Mouse (Mus musculus) heart, postnatal 25 days (tissue): ENCODE data around the gene Arid5b. TPM values are rescaled to one million over a fixed set of nuclear protein-coding genes. Genes with fewer than 3 reads are reported as not detected.

Experiments used
- DNase-seq: peaks from one replicate; pipeline ENCODE4 v3.0.0; 2022; ENCODE audit warnings: low spot score
- intact Hi-C: fragments of 180-260 bp; cut with DNase I; formaldehyde crosslinking; loops from one replicate; pipeline ENCODE4 v1.15.1; 2025
- total RNA-seq, 2 experiments: library from RNA; stranded (reverse); gene quantifications; 2 replicates each; pipeline ENCODE4 v1.2.3; 2021

The Arid5b gene
- total RNA-seq, 2 experiments from 2014 or later: 22.5 to 28.3 TPM

DNA sequence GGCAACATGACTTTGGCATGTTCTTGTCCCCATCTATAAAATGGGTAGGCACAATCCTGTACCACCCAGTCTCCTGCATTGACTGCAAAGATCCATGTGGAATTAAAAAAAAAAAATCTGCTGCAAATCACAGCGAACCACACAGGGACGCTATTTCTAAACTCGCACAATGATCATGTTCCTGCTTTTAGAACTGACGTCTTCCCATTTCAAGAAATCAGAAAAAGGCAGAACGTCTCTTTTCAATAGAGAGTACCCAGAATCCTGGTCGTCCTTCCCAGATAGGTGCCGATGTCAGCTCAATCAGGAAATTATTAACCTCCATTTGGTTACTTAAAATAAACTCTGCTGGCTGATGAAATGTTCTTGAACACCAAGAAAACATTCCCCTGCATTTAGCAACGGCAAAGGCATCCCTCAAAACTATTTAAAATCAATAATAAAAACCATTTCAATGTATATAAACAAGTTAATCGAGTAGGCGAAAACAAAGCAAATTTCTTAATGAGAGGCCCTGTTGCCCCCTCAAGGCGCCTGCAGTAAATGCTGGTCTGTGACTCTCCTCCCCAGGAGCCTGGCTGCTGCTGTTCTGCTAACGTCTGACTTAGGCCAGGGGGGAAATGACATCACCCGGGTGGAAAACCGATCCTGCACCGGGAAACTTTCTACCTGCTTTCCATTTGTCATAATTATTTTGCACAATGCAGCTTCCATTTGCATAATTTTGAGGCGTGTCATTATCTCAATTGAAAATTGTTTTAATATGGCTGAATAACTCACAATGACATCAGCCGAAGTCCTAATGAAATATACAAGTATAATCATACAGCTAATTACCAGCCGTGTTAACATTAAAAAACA lies 3.4 kb downstream of the Arid5b start:
- peak; percentile 29 for DNase-seq
- intact Hi-C loops: loop anchor here (5.0 kb wide), 1 partner anchor 128 kb away; no protein-coding TSS in a partner anchor

DNA sequence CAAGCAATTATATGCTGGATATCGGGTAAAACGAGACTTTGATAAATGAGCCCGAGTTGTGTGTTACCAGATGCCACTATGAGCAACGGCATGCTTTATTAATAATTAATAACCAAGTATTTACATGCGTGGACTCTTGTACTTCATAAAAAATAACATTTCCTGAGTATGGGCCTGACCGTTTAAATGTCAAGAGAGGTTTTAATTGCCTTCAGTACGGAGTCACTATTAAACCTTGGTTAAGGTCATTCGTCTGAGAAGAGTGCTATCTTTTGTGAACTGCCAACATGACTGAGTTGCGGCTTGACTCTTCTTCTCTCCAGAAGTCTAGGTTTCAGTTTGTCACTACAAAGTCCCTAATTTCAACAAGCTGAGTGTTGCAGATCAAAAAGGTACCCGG lies 8.8 kb downstream of the Arid5b start:
- intact Hi-C loops: no loop called here
- DNase-seq: no peak

GRCm38 (mm10) chr10:68268629-68269028 lies 9.9 kb downstream of the Arid5b start:
- DNase-seq: no peak
- intact Hi-C loops: no loop called here

DNA sequence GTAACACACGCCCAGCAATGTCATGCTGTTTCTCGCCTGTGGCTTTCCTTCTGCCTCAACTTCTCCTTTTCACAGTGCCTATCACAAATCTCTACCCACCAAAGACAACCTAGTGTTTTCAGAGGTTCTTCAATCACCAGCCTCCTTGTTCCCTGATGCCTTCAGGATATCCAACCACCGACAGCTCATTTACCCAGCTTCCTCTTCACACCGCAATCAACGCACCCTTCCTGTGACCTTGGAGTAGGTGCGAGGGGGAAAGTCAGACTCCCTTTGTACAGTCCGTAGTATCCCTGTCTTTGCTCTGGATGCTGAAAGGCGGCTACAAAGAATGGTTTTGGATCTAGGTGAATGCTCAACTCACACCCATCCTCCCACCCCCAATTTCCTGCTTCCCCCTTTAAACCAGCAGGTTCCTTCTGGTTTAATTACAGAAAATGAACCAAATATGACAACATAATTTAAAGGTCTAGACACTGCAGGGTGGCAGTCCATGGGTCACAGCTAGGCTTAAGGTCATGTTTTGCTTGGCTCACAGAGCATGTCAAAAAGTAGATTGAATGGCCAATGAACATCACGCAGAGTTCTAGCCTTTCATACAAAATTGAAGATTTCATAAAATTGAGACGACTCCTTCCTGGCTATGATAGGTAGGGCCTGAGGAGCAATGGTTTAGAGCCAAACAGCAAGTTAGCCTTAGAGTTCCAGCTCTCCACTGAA lies 14.4 kb downstream of the Arid5b start:
- no peak for DNase-seq
- intact Hi-C loops: no loop called here

GRCm38 (mm10) chr10:68263296-68263968 lies 15.1 kb downstream of the Arid5b start:
- intact Hi-C loops: no loop called here
- no peak for DNase-seq

DNA sequence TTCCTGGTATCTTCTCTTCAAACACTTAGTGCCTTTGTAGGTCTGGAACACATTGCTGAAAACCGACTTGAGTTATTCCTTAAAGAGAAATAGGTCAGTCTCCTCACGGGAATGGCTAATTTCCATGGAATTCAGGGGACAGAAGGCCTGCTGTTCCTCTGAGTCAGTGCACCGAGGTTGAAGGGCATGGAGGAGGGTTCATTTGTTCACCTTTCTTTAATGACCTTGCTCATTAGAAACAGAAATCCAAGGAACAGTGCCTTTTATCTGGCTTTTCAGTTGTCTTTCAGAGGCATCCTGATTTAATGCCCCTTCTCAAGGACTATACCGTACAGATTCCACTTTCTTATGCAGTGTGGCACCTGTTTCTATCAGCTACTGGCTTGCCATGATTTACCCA lies 18.9 kb downstream of the Arid5b start:
- intact Hi-C loops: no loop called here
- DNase-seq: no peak

DNA sequence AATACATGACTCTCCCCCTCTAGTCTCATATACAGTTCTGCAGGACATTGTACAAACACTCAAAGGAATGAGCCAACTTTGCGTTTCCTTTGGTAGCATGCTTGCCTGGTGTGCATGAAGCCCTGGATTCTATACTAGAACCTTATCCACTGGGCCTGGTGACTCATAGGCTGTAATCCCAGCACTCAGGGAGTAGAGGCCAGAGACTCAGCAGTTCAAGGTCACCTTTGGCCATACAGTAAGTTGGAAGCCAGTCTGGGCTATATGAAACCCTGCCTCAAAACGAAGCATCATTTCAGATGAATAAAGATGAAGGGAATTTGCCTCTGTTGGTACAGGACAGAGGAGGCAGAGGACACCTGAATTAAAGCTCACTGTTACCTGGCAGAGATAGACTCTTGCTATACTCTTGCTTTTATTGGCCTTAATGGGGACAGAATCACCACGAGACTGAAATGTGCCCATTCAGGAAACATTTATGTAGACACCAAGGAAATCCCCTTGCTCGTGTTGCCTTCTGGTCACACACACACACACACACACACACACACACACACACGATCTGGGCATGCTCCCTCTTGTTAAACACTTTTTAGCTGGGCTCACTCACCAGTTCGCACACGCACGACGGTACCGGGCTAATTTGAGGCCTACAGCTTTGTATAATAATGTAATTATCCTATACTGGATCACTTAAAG lies 21.0 kb downstream of the Arid5b start:
- DNase-seq: no peak
- intact Hi-C loops: no loop called here

DNA sequence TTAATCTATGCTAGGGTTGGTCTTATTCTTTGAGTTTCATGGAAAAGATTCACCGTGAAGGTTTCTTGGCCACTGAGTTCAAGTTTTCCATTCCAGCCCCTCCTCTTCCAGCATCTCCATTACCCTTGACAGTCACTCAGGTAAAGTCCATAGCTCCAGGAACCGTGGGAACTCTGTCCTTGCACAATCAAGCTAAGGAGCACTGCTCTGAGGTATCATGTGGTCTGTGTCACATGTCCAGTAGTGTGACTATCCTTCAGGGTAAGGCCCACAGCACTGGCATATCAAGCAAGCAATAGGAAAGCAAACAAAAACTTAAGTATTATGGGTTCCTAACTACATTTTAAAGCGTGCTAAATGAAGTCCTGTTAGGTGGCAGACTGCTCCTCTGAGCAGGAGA lies 22.4 kb downstream of the Arid5b start:
- intact Hi-C loops: no loop called here
- DNase-seq: no peak

GRCm38 (mm10) chr10:68253452-68254117 lies 25.0 kb downstream of the Arid5b start:
- no peak for DNase-seq
- intact Hi-C loops: no loop called here

DNA sequence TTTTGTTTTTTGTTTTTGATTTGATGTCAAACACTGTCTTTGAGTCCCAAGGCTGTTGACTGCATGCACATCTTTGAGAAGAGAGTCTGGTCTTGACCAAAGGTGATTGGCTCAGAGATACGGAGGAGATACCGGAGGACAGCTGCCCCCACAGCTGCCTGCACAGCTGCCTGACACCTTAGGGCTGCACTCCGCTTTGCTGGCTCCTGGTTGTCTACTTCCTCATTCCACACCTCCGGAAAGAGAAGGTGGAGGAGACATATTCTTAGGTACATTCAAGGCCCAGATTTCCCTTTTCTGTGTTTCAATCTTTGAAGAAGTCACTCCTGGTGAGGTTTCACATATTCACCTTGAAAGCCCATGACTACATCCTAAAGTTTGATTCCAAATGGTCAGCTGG lies 25.9 kb downstream of the Arid5b start:
- no peak for DNase-seq
- intact Hi-C loops: no loop called here

DNA sequence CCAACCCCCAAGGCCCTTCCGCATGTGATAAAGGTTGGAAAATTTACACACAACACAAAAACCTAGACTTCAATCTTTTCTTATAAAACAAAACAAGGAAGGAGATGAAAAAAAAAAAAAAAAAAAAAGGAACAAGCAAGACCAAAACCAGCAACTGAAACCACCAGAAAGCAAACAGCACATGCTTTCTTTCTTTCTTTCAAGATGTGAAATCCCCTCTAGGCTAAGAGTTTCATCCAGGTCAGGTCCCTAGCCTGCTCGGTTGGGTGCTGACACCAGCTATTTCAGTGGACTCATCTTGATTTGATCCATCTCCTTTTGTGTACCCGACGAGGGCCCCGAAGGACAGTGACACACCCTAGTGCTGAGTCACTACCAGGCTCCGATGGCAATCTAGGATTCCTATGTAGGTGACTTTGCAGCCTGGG lies 29.2 kb downstream of the Arid5b start:
- intact Hi-C loops: no loop called here
- no peak for DNase-seq

DNA sequence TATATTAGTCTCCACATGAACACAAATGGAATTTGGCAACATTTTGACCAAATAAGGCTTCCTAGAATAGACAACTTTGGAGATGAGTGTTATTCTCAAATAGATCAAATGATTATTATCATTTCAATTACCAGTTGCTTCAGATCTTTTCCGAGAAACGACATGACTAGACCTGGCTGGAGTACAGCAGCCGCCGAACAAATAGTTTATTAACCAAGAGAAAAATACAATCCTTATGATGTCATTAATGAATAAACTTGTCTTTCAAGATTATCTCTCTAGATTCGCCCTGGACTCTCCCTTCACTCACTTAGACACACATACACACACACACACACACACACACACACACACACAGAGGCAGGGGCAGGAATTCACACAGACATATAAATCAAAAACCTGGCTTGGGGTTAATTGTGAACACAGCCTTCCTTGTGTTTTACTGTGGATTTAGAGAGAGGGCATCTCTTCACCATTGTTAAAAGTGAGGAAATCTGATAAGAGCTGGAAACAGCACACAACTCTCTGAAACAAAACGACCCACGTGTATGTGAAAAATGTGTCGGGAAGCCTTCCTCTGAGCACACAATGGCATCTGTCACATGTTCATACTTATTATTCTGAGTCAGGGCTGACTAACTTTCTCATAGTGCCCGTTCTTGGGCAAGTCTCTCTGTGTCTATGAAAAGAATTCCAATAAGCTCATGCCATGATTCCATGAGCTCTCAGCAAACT lies 30.1 kb downstream of the Arid5b start:
- intact Hi-C loops: no loop called here

GRCm38 (mm10) chr10:68247490-68248280 lies 30.9 kb downstream of the Arid5b start:
- intact Hi-C loops: no loop called here
- DNase-seq: no peak

More for the DNA sequence above, 30.1 kb downstream of the Arid5b start:
- no peak for DNase-seq

DNA sequence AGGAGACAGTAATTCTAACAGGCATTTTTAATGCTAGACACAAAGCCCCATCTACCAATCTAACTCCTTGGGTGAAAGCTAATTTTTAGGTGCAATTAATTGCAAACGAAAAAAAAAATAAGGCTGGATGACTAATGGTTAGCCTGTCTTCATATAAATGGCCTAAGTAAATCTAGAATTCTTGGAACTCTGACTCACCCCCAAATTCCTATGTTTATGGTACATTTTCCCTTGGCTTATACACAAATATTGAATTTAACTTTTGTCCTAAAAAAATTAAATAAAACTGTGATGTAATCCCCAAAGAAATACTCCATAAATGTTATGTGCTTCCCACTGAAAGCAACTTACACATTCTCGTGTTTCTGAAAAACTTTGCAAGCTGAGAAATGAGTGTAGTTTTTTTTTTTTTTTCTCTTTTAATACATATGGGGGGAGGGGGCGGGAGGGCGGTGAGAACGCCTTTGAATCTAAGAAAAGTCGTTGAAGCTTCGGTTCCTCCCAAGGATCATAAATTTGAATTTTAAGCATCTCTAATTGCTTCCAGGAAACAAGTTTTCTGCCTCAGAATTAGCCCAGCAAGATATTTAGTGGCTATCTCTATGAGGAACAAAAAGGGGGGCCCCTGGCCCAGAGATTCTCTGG lies 31.8 kb downstream of the Arid5b start:
- intact Hi-C loops: no loop called here
- no peak for DNase-seq

DNA sequence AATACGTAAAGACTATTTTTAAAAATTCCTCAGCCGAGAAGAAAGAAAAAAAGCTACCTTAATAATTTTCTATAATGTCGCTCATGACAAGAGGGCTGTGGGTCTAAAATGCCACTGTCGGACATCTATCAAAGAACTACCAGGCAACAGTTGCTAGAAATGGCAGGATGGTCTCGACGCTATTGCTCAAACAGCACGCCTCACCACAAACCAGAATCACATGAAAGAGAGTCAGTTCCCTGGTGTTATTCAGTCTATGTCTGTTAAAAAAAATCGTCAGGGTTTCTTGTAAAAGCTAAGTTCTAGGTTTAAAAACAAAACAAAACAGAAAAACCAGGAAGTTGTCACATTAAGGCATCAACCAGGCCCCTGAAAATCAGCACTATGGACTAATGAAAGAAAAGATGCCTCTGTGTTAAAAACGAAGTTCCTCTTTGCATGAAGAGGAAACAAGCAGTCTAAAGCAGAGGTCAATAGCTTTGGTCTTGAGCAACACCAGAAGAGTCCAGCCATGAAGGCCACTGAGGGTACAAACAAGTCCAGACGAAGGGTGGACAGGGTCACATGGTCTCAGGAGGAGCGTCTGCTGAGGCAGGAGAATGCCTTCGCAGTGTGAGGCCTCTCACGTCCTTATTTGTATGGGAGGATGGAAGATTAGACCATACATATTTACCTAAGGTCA lies 37.6 kb downstream of the Arid5b start:
- intact Hi-C loops: no loop called here
- no peak for DNase-seq

GRCm38 (mm10) chr10:68240094-68240803 lies 38.3 kb downstream of the Arid5b start:
- no peak for DNase-seq
- intact Hi-C loops: no loop called here
